In the genomic region with DNA sequence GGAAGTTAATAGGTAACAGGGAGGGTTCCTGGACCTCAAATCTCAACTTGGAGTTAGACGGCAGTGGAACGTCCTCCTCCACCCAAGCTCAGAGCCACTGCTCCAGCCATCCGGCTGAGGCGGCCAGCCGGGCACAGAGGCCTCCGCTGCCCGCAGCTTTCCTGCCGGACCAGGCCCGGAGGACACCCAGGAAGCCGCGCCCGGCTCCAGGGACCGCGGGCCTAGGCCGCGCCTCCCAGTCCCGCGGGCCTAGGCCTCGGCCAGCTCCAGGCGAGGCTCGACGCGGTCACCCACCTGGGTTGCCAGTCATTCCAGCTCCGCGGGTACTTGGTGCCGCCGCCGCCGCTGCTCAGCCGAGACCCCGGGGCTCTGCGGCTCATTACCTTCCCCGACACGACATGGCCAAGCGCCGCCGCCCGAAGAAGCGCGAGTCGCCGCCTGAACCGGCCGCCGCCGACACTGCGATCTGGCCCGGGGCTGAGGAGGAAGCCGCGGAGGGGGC, we compare ENCODE assay signal across 7 mouse cellular contexts. TPM values are rescaled to one million over a fixed set of nuclear protein-coding genes. Genes with fewer than 3 reads are reported as not detected.
A peak's percentile ranks its signal among the peaks of the same experiment; 100 is the strongest.
DNase-seq lines count a peak whose midpoint lies in the region; ATAC-seq lines count a peak whose summit lies in the region.

No protein-coding gene starts in this region.

- WGBS in neural tube, embryonic 11.5 days: 0% methylated on average over 47 of the region's 50 CpGs
- 0% methylated on average over 50 of the region's 50 CpGs for WGBS in hindbrain, embryonic 12.5 days

- H3K4me1 ChIP-seq in neural tube, embryonic 11.5 days (ENCODE audit: control insufficient read depth, insufficient read depth, low read length): peaks cover 5% of the 10 kb centered on the region
- H3K4me1 ChIP-seq in hindbrain, embryonic 12.5 days: peaks cover 16% of the 10 kb centered on the region

- peak overlapping the region; percentile 90 for H3K27ac ChIP-seq in neural tube, embryonic 11.5 days (ENCODE audit: low read depth, low read length)
- peak overlapping the region; percentile 96 for H3K27ac ChIP-seq in hindbrain, embryonic 12.5 days

- peak overlapping the region; percentile 70 for H3K4me2 ChIP-seq in neural tube, embryonic 11.5 days (ENCODE audit: low read depth)
- H3K4me2 ChIP-seq in hindbrain, embryonic 12.5 days (replicated peaks): peak overlapping the region; percentile 73

- H3K9me3 ChIP-seq in neural tube, embryonic 11.5 days (ENCODE audit: control insufficient read depth, low read length): no peaks in the 10 kb centered on the region
- H3K9me3 ChIP-seq in hindbrain, embryonic 12.5 days (replicated peaks): no peaks in the 10 kb centered on the region

- no peak for DNase-seq in neural tube, embryonic 11.5 days (ENCODE audit: low spot score)
- DNase-seq in neural tube, embryonic 10.5 days (ENCODE audit: extremely low spot score, low spot score): no peak
- no peak for DNase-seq in thymus, postnatal 14 days
- no peak for DNase-seq in urinary bladder, postnatal 4 days (ENCODE audit: low spot score in 2 of 2)

- H3K4me3 ChIP-seq in neural tube, embryonic 11.5 days (ENCODE audit: low read depth, low read length): peak overlapping the region; percentile 95
- H3K4me3 ChIP-seq in hindbrain, embryonic 12.5 days: peak overlapping the region; percentile 96

- H3K9ac ChIP-seq in neural tube, embryonic 11.5 days (ENCODE audit: low read length): peak overlapping the region; percentile 95
- H3K9ac ChIP-seq in hindbrain, embryonic 12.5 days: peak overlapping the region; percentile 96

- no peaks in the 10 kb centered on the region for H3K27me3 ChIP-seq in neural tube, embryonic 11.5 days (ENCODE audit: control insufficient read depth, insufficient read depth, low read length)
- no peaks in the 10 kb centered on the region for H3K27me3 ChIP-seq in hindbrain, embryonic 12.5 days

- ATAC-seq in neural tube, embryonic 11.5 days (ENCODE audit: insufficient read depth, low FRiP score, low TSS enrichment): peak; percentile 65
- ATAC-seq in common myeloid progenitor, adult 5-6 weeks (replicated peaks; ENCODE audit: low read depth, poor library complexity, severe bottlenecking): peak; percentile 5; the same call in 1 of the 2 replicates
- peak; percentile 54 for ATAC-seq in hindbrain, embryonic 12.5 days (ENCODE audit: low FRiP score)
- peak; percentile 17 for ATAC-seq in megakaryocyte, adult 5-6 weeks (ENCODE audit: poor library complexity, severe bottlenecking)

- H3K36me3 ChIP-seq in neural tube, embryonic 11.5 days (ENCODE audit: control insufficient read depth, insufficient read depth, low read length): no peaks in the 10 kb centered on the region
- H3K36me3 ChIP-seq in hindbrain, embryonic 12.5 days: no peaks in the 10 kb centered on the region

RNA-seq across cellular contexts. Expression of a gene that starts 0.5 kb away (rescaled TPM):
- polyA plus RNA-seq in neural tube, embryonic 11.5 days (2014; fragmentation: Nextera tagmentation; extraction: Ambion mirVana): 17.7 and 18.8 TPM in 2 replicates
- total RNA-seq in common myeloid progenitor, adult 5-6 weeks (2017): 61.4 and 70.0 TPM in 2 replicates
- polyA plus RNA-seq in hindbrain, embryonic 12.5 days (2016; fragmentation: Nextera tagmentation; extraction: Ambion mirVana): 26.8 and 27.6 TPM in 2 replicates
- 55.5 and 70.0 TPM in 2 replicates for total RNA-seq in megakaryocyte, adult 5-6 weeks (2015)
- total RNA-seq in megakaryocyte, adult 5-6 weeks (2017): 43.3 and 57.1 TPM in 2 replicates

Comparison
In these comparisons a context has a peak if more than half of its experiments do, and no peak if none do; other contexts are left out.
1. ATAC-seq: peak in every context shown above with its lines; median percentile 65 in neural tube, embryonic 11.5 days; 54 in hindbrain, embryonic 12.5 days; 17 in megakaryocyte, adult 5-6 weeks; 5 in common myeloid progenitor, adult 5-6 weeks.